Mouse (Mus musculus) left cerebral cortex, postnatal 10 days (tissue): Measurements from ENCODE around the gene Kcnab2. TPM values are rescaled to one million over a fixed set of nuclear protein-coding genes. Genes with fewer than 3 reads are reported as not detected.

Experiments used
- DNase-seq, 2 experiments: peaks; one replicate each; pipeline ENCODE4 v3.0.0; 2021 to 2022; ENCODE audit warnings: low spot score in 2 of 2, mixed read lengths in 1 of 2; ENCODE audit errors: extremely low spot score in 1 of 2
- intact Hi-C: fragments of 180-260 bp; cut with DNase I; formaldehyde crosslinking; loops from one replicate; pipeline ENCODE4 v1.15.1; 2025
- total RNA-seq, 2 experiments: library from RNA; stranded (reverse); gene quantifications; 2 replicates each; pipeline ENCODE4 v1.2.3; 2021

Gene Kcnab2
- total RNA-seq, 2 experiments from 2014 or later: 123 to 134 TPM

DNA sequence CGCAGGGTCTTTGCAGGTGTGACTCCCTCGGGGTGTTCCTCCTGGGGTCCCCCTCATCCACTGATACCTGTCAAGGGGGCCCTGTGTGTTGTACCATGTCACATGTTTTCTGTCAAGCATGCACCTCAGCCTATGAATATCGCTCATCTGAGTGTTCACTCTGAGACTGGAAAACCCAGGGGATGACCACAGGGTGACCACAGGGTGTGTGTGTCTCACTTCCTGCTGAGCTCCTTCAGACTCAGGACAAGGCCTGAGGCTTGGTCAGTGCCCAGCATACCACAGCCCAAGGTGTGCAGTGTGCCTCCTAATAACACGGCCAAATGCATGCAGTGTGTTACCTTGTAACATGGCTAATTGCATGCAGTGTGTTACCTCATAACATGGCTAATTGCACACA is 20.0 kb downstream of the Kcnab2 start:
- DNase-seq: no peak
- intact Hi-C loops: no loop called here

DNA sequence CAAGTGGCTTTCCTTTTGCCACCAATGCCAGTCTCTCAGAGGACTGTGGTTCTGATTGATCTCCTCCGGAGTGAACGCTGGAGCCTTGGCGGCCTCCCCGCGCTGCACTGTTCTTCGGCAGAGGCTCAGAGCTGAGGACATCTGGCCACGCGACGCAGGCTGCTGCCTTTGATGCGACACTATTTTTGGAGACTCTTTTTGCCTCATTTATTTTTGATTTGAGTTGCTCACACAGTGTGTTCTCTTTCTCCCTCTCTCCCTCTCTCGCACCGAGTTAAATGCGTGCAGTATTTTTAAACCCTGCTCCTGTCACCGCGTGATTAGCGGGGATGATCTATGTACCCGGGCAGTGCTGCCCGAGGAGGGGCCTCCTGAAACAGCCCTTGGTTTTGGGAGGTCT is 21.1 kb downstream of the Kcnab2 start:
- DNase-seq: peak in 1 of 2 experiments; percentile 62
- intact Hi-C loops: no loop called here

DNA sequence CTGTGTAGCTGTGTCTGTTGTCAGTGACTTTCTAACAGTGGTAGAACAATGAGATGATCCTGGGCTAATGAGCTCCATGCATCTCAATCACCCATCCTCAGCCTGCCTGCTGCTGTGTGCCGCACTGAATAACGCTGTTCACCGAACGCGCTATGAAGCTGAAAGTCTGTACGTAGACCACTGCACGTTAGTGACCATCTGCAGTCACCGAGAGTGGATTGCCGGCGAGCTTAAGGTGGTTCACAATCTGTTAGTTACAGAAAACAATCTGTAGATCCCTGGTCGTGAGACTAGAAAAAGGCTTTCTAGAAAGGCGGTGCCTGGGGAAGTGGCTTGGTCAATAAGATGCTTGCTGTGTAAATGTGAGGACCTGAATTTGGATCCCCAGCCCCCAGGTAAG is 23.5 kb downstream of the Kcnab2 start:
- DNase-seq: no peak
- intact Hi-C loops: no loop called here

DNA sequence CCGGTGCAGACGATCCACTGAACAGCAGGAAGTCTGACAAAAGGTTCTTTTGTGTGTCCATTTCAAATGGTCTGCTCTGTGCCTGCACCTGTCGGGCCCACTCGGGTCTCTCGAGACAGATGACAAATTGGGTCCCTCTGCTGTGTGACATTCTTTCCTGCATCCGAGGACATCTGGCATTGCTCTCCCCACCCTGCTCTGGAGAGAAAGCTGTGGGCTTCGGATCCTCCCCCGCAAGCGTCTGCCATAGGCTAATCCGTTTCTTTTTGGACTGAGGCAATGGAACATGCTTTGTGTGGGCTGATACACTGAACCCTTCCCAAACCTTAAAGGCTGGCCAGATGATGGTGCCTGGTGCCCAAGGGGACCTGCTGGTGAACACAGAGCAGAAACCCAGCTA is 24.6 kb downstream of the Kcnab2 start:
- DNase-seq: peak; percentile 70 to 75
- intact Hi-C loops: no loop called here

DNA sequence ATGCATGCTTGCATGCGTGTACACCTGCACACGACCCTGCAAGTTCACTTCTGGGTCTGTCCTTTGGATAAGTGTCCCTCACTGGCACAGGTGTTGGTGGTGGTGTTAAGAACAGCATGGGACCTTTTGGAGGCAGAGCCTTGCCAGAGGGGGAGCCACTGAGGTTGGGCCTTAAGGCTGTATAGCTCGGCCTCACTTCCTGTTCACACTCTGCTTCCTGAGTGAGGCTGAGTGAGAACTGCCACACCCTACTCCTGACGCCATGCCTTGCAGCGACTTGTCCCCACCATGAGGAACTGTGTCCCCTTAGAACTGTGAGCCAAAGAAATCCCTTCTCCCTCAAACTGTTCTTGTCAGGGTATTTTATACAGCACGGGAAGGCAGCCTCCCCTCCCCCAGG is 26.3 kb downstream of the Kcnab2 start:
- no peak for DNase-seq
- intact Hi-C loops: no loop called here

DNA sequence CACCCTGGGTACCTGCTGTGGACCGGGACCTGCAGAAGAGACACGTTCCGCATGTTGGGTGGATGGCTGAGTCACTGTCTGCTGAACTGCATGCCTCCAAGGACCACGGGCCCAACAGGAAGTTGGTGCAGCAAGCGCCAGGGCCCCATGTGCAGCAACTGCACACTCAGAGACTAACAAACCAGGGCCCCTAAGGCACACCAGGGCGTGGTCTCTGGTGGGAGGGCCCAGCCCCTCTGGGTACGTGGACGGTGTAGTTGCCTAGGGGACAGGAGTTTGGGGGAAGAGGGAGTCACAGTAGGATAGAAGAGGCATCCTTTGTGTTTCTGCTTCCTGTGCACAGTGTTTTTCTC is 29.0 kb downstream of the Kcnab2 start:
- intact Hi-C loops: no loop called here
- no peak for DNase-seq

DNA sequence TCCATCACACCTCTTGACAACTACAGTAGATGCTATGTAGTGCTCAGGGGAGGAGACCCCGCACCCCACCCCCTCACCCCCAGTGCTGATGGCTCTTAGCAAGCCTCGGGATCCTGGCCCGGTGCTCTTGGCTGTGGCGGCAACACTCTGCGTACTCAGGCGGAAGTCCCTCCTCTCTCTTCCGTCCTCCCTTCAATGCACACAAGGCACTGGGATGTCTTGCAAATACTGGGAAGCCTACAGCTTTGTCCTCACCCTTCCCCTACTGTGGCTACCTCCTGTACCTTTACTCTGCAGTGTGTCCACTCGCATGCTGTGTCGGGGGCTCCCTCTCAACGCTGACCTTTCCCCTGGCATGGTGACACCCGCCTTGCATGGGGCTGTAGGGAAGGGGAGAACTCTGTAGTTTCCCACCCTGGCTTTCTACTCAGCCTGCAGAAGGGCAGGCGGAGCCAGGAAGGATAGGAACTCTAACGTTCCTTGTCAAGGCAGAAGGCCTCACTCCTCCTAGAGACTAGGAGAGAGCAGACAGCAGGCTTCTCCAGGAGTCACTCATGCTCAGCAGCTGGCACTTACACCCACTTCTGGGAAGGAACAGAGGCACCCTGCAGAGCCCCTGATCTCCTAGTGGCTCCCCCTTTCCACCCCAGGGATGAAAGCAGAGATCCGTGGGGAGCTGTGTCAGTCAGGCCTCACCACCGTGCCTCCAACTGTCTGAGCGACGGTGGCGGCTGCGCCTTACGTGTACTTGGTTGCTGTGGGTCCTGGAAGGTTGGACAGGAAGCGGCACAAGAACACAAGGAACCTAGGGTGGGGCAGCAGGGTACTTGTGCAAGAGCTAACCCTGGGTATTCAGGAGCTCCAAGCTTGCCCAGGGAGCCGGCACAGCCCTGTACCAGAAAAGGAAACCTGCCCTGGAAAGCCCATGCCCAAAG is 29.7 kb downstream of the Kcnab2 start:
- intact Hi-C loops: no loop called here
- DNase-seq: no peak

DNA sequence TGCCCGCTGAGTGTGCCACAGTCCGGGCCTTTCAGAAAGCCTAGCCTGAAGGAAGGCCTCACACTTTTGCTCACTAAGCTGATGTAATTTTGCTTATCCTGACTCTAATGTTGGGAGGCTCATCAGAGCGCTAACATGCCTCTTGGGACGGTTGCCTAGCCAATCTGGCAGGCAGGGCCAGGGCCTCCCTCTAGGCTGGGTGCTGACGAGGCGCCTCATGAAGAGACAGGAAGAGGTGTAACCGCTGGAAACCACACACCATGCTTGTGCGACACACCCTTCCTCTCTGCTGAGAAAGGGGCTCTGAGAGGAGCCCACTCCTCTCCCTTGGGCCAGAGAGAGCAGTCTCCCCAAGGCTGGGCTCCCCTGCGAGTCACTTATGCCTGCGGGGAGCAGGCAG is 31.5 kb downstream of the Kcnab2 start:
- DNase-seq: no peak
- intact Hi-C loops: no loop called here

DNA sequence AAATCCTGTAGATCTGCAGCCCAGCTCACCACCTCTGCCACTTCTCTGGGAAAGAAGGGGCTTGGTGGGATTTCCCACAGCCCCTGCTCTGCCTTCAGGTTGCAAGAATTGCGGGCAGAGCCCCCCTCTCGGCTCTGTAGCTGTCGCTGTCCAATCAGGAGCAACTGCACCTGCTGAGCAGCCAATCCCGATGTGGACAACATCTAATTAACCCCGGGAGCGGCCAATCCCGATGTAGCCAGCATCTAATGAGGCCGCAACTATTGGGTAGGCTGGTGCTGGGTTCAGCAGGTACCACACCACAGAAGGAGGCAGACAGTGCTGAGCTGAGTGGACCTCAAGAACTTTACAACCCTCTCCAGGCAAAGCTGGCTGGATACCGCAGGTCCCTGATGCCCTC is 36.1 kb downstream of the Kcnab2 start:
- DNase-seq: no peak
- intact Hi-C loops: no loop called here

DNA sequence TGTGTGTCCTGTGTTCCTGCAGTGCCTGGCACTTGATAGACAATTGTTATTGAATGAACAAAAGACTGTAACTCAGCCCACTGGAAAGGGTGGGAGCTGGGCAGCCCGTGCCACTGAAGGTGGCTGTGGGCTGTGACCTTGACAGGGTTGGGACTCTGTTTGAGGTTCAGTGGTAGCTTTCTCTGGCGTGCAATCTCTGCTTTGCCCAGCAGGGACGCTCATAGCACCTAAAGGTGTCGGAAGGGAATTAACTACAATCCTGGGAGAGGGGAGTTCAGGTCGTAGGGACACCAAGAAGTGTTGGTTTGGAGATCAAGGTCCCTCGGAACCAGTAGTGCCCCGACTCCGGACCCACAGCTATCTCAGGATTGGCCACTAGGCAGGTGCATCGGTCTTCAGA is 36.8 kb downstream of the Kcnab2 start:
- no peak for DNase-seq
- intact Hi-C loops: no loop called here

DNA sequence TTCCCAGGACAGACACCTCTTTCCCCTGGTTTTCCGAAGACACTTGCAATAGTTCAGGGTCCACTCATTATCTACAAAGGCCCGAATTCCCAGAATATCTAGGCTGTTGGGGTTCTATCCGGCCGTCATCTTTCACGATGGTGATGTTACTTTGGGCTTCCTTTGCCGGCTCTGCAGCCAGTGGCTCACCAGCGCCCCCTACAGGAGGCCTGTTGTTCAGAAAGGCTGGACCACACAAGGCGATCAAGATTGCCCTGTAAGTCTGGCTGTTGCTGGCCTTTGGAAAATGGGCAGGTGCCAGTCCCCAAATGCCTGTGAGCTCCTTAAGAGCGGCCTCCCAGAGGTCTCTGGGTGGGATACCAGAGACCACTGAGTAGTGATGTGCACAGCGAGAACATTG is 42.4 kb downstream of the Kcnab2 start:
- DNase-seq: peak; percentile 67 to 86
- intact Hi-C loops: loop anchor here (2.0 kb wide), 1 partner anchor 102 kb away; no protein-coding TSS in a partner anchor

DNA sequence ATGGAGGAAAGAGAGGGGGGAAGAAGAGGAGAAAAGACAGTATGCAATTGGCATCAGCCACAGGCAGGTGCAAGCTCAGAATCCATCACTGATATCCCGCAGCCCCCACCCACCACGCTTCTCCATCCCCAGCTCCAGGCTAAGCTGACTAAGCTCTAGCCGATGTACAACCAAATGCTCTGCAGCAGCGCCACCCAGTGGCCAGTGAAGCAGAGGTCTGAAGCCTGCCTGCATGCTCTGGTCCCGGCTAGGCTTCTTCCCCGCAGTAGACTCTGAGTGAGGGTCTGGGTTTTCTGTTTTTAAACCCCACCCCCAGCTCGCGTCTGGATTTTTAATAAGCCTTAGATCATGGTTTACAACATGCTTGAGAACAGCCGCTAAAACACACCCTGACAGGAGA is 42.8 kb downstream of the Kcnab2 start:
- peak; percentile 91 to 93 for DNase-seq
- intact Hi-C loops: loop anchor here (2.0 to 5.0 kb wide), 2 partner anchors 102 to 258 kb away; partner anchors contain the start of gene Acot7

DNA sequence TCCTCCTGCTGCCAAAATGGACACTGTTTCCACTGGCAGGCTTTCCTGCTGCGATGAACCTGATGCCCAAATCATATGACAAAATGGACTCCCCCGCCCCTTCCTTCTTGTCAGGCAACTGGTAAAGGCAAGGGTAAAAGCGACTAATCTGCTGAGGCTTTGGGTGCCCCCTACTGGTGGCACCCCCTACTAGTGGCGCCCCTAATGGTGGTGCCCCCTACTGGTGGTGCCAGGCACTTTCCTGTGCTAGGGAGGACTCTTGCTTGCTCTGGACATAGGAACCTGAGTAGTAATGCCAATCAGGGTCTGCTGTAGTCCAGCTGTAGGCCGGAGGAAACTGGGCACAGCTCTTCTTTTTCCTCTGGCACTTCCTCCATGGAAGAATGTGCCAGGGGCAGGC is 45.4 kb downstream of the Kcnab2 start:
- intact Hi-C loops: loop anchor here (5.0 kb wide), 1 partner anchor 255 kb away; the partner anchor contains the start of gene Acot7
- DNase-seq: no peak

DNA sequence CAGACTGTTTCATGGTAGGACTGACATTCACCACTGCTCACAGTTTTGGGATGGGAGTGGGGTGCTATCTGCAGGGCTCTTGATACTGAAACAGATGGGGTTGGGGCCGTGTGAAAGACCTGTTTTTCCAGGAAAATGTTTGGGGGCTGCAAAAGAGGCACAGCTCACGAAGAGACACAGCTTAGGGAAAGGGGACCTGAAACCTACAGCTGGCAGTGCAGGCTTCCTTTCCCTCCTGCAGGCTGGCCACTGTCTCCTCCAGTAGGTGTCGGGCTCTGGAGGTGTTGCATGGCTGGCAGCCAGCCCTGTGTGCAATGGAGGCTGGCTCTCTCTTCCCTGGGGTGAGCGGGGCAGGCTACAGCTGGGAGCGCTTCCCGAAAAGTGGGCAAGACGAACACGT is 49.4 kb downstream of the Kcnab2 start:
- no peak for DNase-seq
- intact Hi-C loops: no loop called here

DNA sequence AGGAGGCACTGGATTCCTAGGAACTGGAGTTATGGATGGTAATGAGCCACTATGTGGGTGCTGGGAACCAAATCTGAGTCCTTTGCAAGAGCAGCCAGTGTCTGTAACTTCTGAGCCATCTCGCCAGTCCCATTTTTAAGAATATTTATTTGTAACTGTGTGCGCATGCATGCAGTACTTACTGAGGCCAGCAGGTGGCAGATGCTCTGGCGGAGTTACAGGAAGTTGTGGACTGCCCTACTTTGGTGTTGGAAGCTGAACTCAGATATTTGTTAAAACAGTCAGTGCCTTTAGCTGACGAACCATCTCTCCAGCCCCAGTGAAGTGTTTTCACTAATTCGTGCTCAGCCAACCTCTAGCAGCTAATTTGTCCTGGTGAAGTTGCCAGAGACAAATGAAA is 52.7 kb downstream of the Kcnab2 start:
- intact Hi-C loops: no loop called here
- DNase-seq: no peak

DNA sequence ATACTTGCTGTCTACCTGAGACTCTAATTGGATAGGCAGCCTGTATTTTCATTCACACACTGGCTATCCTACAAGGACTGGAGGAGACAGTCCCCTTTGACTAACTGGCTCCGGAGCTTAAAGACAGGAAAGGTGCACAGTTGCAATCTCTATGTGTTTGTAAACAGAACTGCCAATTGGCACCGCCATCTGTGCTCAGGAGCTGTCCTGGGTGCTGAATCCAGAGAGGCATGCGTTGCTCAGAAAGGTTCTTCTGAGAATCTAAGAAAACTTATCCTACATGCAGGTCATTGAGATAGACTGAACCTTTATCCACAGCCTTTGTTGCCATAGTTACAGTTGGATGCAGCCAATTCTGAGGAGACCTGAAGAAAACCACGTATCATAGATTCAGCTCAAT is 53.3 kb downstream of the Kcnab2 start:
- DNase-seq: no peak
- intact Hi-C loops: no loop called here

DNA sequence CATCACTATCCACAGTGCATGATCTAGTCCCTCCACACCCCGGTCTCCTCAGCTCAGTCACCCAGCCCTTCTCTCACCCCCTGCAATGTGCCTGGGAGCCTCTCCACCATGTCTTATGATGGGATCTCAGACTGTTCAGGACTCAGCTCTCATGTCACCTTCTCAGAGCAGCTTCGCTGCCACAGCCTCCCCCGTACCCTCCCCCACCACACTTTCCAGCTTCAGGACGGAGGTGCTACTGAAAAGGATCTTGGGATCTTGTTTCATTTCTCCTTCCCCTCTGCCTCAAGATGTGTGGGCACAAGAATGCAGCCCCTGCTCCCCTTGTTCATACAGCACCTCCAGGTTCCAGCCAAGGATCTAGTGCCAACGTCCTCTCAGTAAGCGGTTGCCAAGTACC is 54.1 kb downstream of the Kcnab2 start:
- DNase-seq: no peak
- intact Hi-C loops: no loop called here

DNA sequence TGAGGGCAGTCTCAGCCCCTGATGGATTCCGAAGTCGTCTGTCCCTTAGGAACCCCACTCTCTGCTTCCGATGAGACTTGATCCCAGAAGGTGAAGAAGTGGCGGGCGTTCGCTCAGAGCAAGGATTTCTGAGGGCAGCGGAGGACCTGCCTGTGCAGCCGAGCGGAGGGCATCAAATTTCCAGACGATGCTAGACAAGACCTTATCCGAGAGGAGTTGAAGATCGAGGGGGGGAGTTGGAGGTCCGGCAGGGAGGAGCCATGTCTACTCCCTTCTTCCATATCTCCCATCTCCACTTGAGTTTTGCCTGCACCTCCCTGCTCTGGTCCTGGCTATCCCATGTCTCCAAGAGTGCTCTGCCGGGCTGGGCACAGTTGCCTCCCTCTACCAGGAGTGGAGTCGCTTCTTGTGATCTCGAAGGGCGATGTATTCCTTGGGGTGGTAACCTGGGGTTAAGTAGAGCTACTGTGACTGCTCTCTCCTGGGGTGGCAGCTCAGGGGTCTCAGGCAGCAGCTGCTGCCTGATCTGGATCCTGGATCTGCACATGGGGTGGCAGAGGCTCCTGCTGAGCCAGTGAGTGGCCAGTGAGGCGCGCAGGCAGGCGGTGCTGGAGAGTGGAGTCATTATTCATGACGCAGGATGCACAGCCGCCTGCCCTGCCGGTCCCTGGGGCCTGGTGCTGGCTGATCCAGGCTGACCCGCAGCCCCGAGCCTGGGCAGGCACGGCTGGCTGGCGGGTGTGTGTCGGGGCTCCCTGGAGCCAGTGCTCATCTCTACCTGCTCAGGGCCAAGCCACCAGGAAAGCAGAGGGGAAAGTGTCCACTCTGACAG is 59.2 kb downstream of the Kcnab2 start:
- intact Hi-C loops: no loop called here
- no peak for DNase-seq

DNA sequence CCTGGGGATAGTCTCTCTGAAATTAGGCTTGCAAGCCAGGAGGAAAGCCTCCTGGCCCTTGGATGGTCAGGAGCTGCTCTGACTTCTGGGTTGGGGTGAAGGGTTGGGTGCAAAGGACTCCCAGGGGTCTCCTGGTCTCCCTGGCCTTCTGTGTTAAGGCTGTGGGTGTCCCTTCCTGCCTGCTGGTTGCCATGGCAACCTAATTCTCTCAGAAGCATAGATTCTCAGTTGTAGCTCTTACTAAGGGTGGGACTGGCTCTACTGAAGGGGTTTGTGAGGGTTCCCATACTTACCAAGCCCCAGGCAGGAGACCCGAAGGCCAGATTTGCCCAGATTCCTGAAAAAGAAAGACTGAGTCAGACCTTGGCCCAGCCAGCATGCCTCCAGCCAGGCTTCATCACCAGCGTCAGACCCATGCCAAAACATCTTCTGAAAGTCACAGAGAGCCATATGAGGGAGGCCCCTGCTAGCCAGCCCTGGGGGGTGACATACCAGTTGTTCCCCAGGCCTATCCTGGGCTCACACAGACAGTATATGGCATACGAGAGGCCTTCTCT is 65.1 kb downstream of the Kcnab2 start:
- no peak for DNase-seq
- intact Hi-C loops: no loop called here

DNA sequence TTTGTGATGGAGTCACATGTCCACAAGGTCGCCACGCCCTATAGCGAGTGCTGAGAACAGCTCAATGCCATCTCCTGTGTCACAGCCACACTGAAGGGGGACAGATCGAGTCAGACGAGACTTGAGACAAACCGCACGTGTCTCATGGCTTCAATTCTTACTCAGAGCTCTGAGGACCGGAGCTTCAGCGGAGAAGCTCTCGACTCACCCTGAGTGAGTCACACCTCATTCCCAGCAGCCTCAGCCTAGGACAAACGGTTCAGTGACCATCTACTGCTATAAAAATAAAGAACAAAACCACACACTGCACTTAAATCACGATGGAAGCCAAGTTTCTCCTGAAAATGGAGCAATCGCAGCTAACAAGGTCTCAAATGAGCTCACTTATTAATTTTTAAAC is 66.7 kb downstream of the Kcnab2 start:
- no peak for DNase-seq
- intact Hi-C loops: no loop called here
